Mouse (Mus musculus) spleen, adult 2 months (tissue): ENCODE results near the gene Gm20388.

ENCODE experiments used
- CTCF ChIP-seq: fragments of 200-500 bp; IDR thresholded peaks from 2 replicates; pipeline ENCODE4 v1.5.1; 2011; ENCODE audit warnings: mild to moderate bottlenecking, inconsistent platforms; ENCODE audit not compliant: insufficient read depth, insufficient read length, insufficient replicate concordance; ENCODE audit errors: extremely low read depth
- POLR2A ChIP-seq: fragments of 200-500 bp; IDR thresholded peaks from 2 replicates; pipeline ENCODE4 v1.6.1; 2011; ENCODE audit warnings: low read depth, low read length, inconsistent platforms

GRCm38 (mm10) chr8:122867982-122868381 lies 2957.3 kb downstream of the Gm20388 start:
- TF ChIP-seq CTCF = no peak
- no peak for TF ChIP-seq POLR2A
